Mouse (Mus musculus): ENCODE data around the gene Klc2.
"Not testable (repeated sequence)": the region's sequence is repeated elsewhere in the genome, so short reads cannot be mapped to it uniquely, and the experiment has no call there.

Gene Klc2

GRCm38 (mm10) chr19:5118384-5118698, at the start of gene Klc2:
Klc2 (minus strand) TSS chr19:5118560.
- H3K27me3 ChIP-seq (ENCODE audit: insufficient read depth, low read length) = peaks cover 21% of the 10 kb centered on the region

GRCm38 (mm10) chr19:5167477-5167876, 49.1 kb upstream of the Klc2 start:
- Histone ChIP-seq H3K27me3 (ENCODE audit: insufficient read depth, low read length) (no peaks in the 10 kb centered on the region), H3K9me3 (ENCODE audit: low read length) (no peaks in the 10 kb centered on the region), H3K36me3 (ENCODE audit: insufficient read depth, low read length) (no peaks in the 10 kb centered on the region), H3K4me3 (replicated peaks; ENCODE audit: low read length) (no peak overlapping the region), H3K4me1 (replicated peaks; ENCODE audit: low read depth, low read length) (no peaks in the 10 kb centered on the region)
- TF ChIP-seq CTCF (conservative IDR thresholded peaks at IDR 0.05; ENCODE audit: low read length) (no peak), NANOG (IDR thresholded peaks at IDR 0.05; ENCODE audit: borderline replicate concordance, low read length) (no peak), POU5F1 (IDR thresholded peaks at IDR 0.05; ENCODE audit: borderline replicate concordance, low read length) (no peak)

More at GRCm38 (mm10) chr19:5118384-5118698, at the start of gene Klc2:
- Histone ChIP-seq H3K9me3 (ENCODE audit: low read length) (no peaks in the 10 kb centered on the region), H3K4me1 (replicated peaks; ENCODE audit: low read depth, low read length) (peaks cover 29% of the 10 kb centered on the region), H3K36me3 (ENCODE audit: insufficient read depth, low read length) (peaks cover 6% of the 10 kb centered on the region; the same call in 1 of the 2 replicates), H3K4me3 (replicated peaks; ENCODE audit: low read length) (peak within 1 kb of the TSS; percentile 96)
- TF ChIP-seq CTCF (conservative IDR thresholded peaks at IDR 0.05; ENCODE audit: low read length) (no peak), NANOG (IDR thresholded peaks at IDR 0.05; ENCODE audit: borderline replicate concordance, low read length) (no peak), POU5F1 (IDR thresholded peaks at IDR 0.05; ENCODE audit: borderline replicate concordance, low read length) (no peak)

- H3K4me1 ChIP-seq (replicated peaks; ENCODE audit: low read depth, low read length) = no peaks in the 10 kb centered on the region
- TF ChIP-seq POU5F1 (IDR thresholded peaks at IDR 0.05; ENCODE audit: borderline replicate concordance, low read length) = no peak
- TF ChIP-seq CTCF (conservative IDR thresholded peaks at IDR 0.05; ENCODE audit: low read length) = peak; percentile 92
- TF ChIP-seq NANOG (IDR thresholded peaks at IDR 0.05; ENCODE audit: borderline replicate concordance, low read length) = no peak
- H3K36me3 ChIP-seq (ENCODE audit: insufficient read depth, low read length) = no peaks in the 10 kb centered on the region
- no peaks in the 10 kb centered on the region for H3K27me3 ChIP-seq (ENCODE audit: insufficient read depth, low read length)
- H3K9me3 ChIP-seq (ENCODE audit: low read length) = no peaks in the 10 kb centered on the region
- no peak overlapping the region for H3K4me3 ChIP-seq (replicated peaks; ENCODE audit: low read length)
Observed at GRCm38 (mm10) chr19:5164380-5164779, 46.0 kb upstream of the Klc2 start.

- Histone ChIP-seq H3K27me3 (ENCODE audit: insufficient read depth, low read length) (no peaks in the 10 kb centered on the region), H3K9me3 (ENCODE audit: low read length) (no peaks in the 10 kb centered on the region), H3K36me3 (ENCODE audit: insufficient read depth, low read length) (no peaks in the 10 kb centered on the region), H3K4me3 (replicated peaks; ENCODE audit: low read length) (no peak overlapping the region), H3K4me1 (replicated peaks; ENCODE audit: low read depth, low read length) (no peaks in the 10 kb centered on the region)
- no peak for TF ChIP-seq CTCF (conservative IDR thresholded peaks at IDR 0.05; ENCODE audit: low read length)
- no peak for TF ChIP-seq NANOG (IDR thresholded peaks at IDR 0.05; ENCODE audit: borderline replicate concordance, low read length)
- no peak for TF ChIP-seq POU5F1 (IDR thresholded peaks at IDR 0.05; ENCODE audit: borderline replicate concordance, low read length)
Observed at GRCm38 (mm10) chr19:5161913-5162312, 43.6 kb upstream of the Klc2 start.

GRCm38 (mm10) chr19:5152261-5152660, 33.9 kb upstream of the Klc2 start:
- Histone ChIP-seq H3K4me3 (replicated peaks; ENCODE audit: low read length) (no peak overlapping the region), H3K9me3 (ENCODE audit: low read length) (no peaks in the 10 kb centered on the region), H3K36me3 (ENCODE audit: insufficient read depth, low read length) (peaks cover 11% of the 10 kb centered on the region), H3K27me3 (ENCODE audit: insufficient read depth, low read length) (no peaks in the 10 kb centered on the region), H3K4me1 (replicated peaks; ENCODE audit: low read depth, low read length) (peaks cover 26% of the 10 kb centered on the region)
- TF ChIP-seq NANOG (IDR thresholded peaks at IDR 0.05; ENCODE audit: borderline replicate concordance, low read length) = no peak
- no peak for TF ChIP-seq POU5F1 (IDR thresholded peaks at IDR 0.05; ENCODE audit: borderline replicate concordance, low read length)
- no peak for TF ChIP-seq CTCF (conservative IDR thresholded peaks at IDR 0.05; ENCODE audit: low read length)

- Histone ChIP-seq H3K4me3 (replicated peaks; ENCODE audit: low read length) (no peak overlapping the region), H3K36me3 (ENCODE audit: insufficient read depth, low read length) (peaks cover 11% of the 10 kb centered on the region), H3K27me3 (ENCODE audit: insufficient read depth, low read length) (no peaks in the 10 kb centered on the region), H3K4me1 (replicated peaks; ENCODE audit: low read depth, low read length) (peaks cover 26% of the 10 kb centered on the region), H3K9me3 (ENCODE audit: low read length) (no peaks in the 10 kb centered on the region)
- TF ChIP-seq CTCF (conservative IDR thresholded peaks at IDR 0.05; ENCODE audit: low read length) = no peak
- no peak for TF ChIP-seq NANOG (IDR thresholded peaks at IDR 0.05; ENCODE audit: borderline replicate concordance, low read length)
- TF ChIP-seq POU5F1 (IDR thresholded peaks at IDR 0.05; ENCODE audit: borderline replicate concordance, low read length) = no peak
Observed at GRCm38 (mm10) chr19:5151741-5152140, 33.4 kb upstream of the Klc2 start.

GRCm38 (mm10) chr19:5151331-5151730, 33.0 kb upstream of the Klc2 start:
- Histone ChIP-seq H3K9me3 (ENCODE audit: low read length) (no peaks in the 10 kb centered on the region), H3K27me3 (ENCODE audit: insufficient read depth, low read length) (no peaks in the 10 kb centered on the region), H3K4me3 (replicated peaks; ENCODE audit: low read length) (no peak overlapping the region), H3K36me3 (ENCODE audit: insufficient read depth, low read length) (peaks cover 11% of the 10 kb centered on the region), H3K4me1 (replicated peaks; ENCODE audit: low read depth, low read length) (peaks cover 26% of the 10 kb centered on the region)
- TF ChIP-seq CTCF (conservative IDR thresholded peaks at IDR 0.05; ENCODE audit: low read length) (peak; percentile 86), NANOG (IDR thresholded peaks at IDR 0.05; ENCODE audit: borderline replicate concordance, low read length) (no peak)

GRCm38 (mm10) chr19:5150358-5150757, 32.0 kb upstream of the Klc2 start:
- H3K4me3 ChIP-seq (replicated peaks; ENCODE audit: low read length) = no peak overlapping the region
- no peaks in the 10 kb centered on the region for H3K27me3 ChIP-seq (ENCODE audit: insufficient read depth, low read length)
- H3K36me3 ChIP-seq (ENCODE audit: insufficient read depth, low read length) = peaks cover 11% of the 10 kb centered on the region
- H3K9me3 ChIP-seq (ENCODE audit: low read length) = no peaks in the 10 kb centered on the region
- H3K4me1 ChIP-seq (replicated peaks; ENCODE audit: low read depth, low read length) = peaks cover 29% of the 10 kb centered on the region
- no peak for TF ChIP-seq POU5F1 (IDR thresholded peaks at IDR 0.05; ENCODE audit: borderline replicate concordance, low read length)
- TF ChIP-seq NANOG (IDR thresholded peaks at IDR 0.05; ENCODE audit: borderline replicate concordance, low read length) = no peak
- TF ChIP-seq CTCF (conservative IDR thresholded peaks at IDR 0.05; ENCODE audit: low read length) = no peak

GRCm38 (mm10) chr19:5149041-5149440, 30.7 kb upstream of the Klc2 start:
- not testable (repeated sequence) for H3K27me3 ChIP-seq (ENCODE audit: insufficient read depth, low read length); H3K4me3 ChIP-seq (replicated peaks; ENCODE audit: low read length); H3K9me3 ChIP-seq (ENCODE audit: low read length)
- Histone ChIP-seq H3K4me1 (replicated peaks; ENCODE audit: low read depth, low read length) (peaks cover 38% of the 10 kb centered on the region), H3K36me3 (ENCODE audit: insufficient read depth, low read length) (peaks cover 11% of the 10 kb centered on the region)
